Mouse (Mus musculus) midbrain, embryonic 15.5 days (tissue): ENCODE measurements around the gene Rfx7. TPM values are rescaled to one million over a fixed set of nuclear protein-coding genes. Genes with fewer than 3 reads are reported as not detected.

Source experiments
- microRNA-seq: library from miRNA; unstranded; fragments of <30 nt; microRNA quantifications from one replicate; pipeline ENCODE4, GENCODE M21; 2016
- polyA plus RNA-seq: library from polyadenylated mRNA; unstranded; fragments of >200 nt; fragmentation: Nextera tagmentation; extraction: Ambion mirVana; gene quantifications from 2 replicates; pipeline ENCODE4 v1.2.1, GENCODE M21; 2015

Rfx7 gene
- polyA plus RNA-seq, 1 experiment from 2014 or later, result 17.9 TPM

Small RNA genes lying within 50 kb of the gene (microRNA-seq; reads per million reads assigned to microRNA genes)
- not detected for gene Gm28010

Other genes with a start within 250 kb of the Rfx7 start
- 6.5 and 7.4 TPM in 2 replicates for gene Mns1, start 94.2 kb upstream of the Rfx7 start, polyA plus RNA-seq
- gene Tex9, start 40.0 kb upstream of the Rfx7 start, polyA plus RNA-seq, result 32.6 and 37.3 TPM in 2 replicates
- 436 and 451 TPM in 2 replicates for gene Nedd4, start 130.1 kb downstream of the Rfx7 start, polyA plus RNA-seq